Mouse (Mus musculus) midbrain, embryonic 13.5 days (tissue): Measurements from ENCODE around the gene Nfat5. TPM values are rescaled to one million over a fixed set of nuclear protein-coding genes. Genes with fewer than 3 reads are reported as not detected.

ENCODE experiments used
- polyA plus RNA-seq: library from polyadenylated mRNA; unstranded; fragments of >200 nt; fragmentation: Nextera tagmentation; extraction: Ambion mirVana; gene quantifications from 2 replicates; pipeline ENCODE4 v1.2.1, GENCODE M21; 2015

The Nfat5 gene
- polyA plus RNA-seq, 1 experiment from 2014 or later: 13.3 TPM

Other genes with a start within 250 kb of the Nfat5 start
- gene Pdf, start 244.9 kb upstream of the Nfat5 start, polyA plus RNA-seq: 32.8 and 36.8 TPM in 2 replicates
- gene Cog8, start 236.8 kb upstream of the Nfat5 start, polyA plus RNA-seq: 37.0 and 42.0 TPM in 2 replicates
- gene Nip7, start 236.6 kb upstream of the Nfat5 start, polyA plus RNA-seq: 81.9 and 93.3 TPM in 2 replicates
- gene Tmed6, start 227.8 kb upstream of the Nfat5 start, polyA plus RNA-seq: not detected in 2 replicates
- 26.9 and 29.3 TPM in 2 replicates for gene Terf2, start 196.9 kb upstream of the Nfat5 start, polyA plus RNA-seq
- 114 and 116 TPM in 2 replicates for gene Cyb5b, start 142.8 kb upstream of the Nfat5 start, polyA plus RNA-seq
- 3.3 and 3.7 TPM in 2 replicates for gene Nqo1, start 109.7 kb downstream of the Nfat5 start, polyA plus RNA-seq
- 70.8 and 75.5 TPM in 2 replicates for gene Nob1, start 131.6 kb downstream of the Nfat5 start, polyA plus RNA-seq
- 48.9 and 50.0 TPM in 2 replicates for gene Wwp2, start 142.9 kb downstream of the Nfat5 start, polyA plus RNA-seq